Mouse (Mus musculus) bone marrow macrophage, adult 2 months (primary cell): ENCODE results near the gene Sytl5.

Experiments used
- CTCF ChIP-seq: IDR thresholded peaks from 2 replicates; pipeline ENCODE4 v1.5.1; 2012; ENCODE audit warnings: low read depth, mild to moderate bottlenecking, low read length, moderate library complexity
- POLR2A ChIP-seq: IDR thresholded peaks from 2 replicates; pipeline ENCODE4 v1.6.1; 2012; ENCODE audit warnings: mild to moderate bottlenecking, low read depth, low read length, borderline replicate concordance

DNA sequence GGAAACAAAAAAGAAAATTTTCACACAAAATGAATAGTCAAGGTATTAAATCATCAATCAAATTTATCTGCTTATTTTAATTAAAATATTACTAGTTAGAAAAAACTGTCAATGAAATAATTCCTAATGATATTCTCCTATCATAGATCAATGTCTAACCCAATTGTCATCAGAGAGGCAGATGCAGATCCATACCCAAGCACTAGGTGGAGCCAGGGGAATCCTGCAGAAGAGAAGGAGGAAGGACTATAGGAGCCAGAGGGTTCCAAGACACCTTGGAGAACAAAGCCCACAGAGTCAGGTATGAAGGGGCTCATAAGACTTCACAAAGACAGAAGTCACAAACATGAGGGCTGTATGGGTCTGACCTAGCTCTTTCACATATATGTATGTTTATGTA, 149.2 kb downstream of the Sytl5 start:
- TF ChIP-seq POLR2A (no peak), CTCF (no peak)
